Mouse (Mus musculus): ENCODE measurements around the gene Oasl1. TPM values are rescaled to one million over a fixed set of nuclear protein-coding genes. Genes with fewer than 3 reads are reported as not detected.

The Oasl1 gene
- polyA plus RNA-seq, 1 experiment from 2014 or later: 3.1 TPM

DNA sequence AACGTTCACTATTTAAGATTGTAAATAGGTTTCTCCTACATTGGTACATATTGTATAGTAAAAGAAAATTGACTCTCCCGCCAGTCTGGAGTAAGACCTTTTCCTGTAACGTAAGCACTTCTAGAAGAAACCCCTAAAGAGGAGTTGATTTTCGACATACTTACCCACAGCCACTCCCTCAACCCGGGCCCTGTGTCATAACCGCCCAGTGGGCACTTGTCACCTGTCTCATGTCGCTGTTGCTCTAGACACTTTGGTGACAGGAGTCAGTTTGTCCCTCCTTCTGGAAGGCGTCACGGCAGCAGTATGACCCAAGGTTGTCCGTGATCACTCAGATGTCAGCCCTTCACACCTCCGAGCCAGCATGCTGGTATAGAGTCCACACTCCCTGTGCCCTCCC is 40.0 kb upstream of the Oasl1 start:
- Histone ChIP-seq H3K9me3 (replicated peaks; ENCODE audit: low read length) (no peaks in the 10 kb centered on the region), H3K36me3 (ENCODE audit: insufficient read depth, low read length) (no peaks in the 10 kb centered on the region), H3K4me1 (replicated peaks; ENCODE audit: insufficient read depth, low read length) (no peaks in the 10 kb centered on the region), H3K27me3 (ENCODE audit: insufficient read depth, low read length) (no peaks in the 10 kb centered on the region), H3K4me2 (ENCODE audit: low read length) (no peak overlapping the region), H3K9ac (ENCODE audit: low read depth, low read length) (no peak overlapping the region), H3K27ac (no peak overlapping the region), H3K4me3 (replicated peaks; ENCODE audit: low read depth, low read length) (no peak overlapping the region)
- 69% methylated on average over 11 of the region's 11 CpGs for WGBS
- TF ChIP-seq CTCF (IDR thresholded peaks at IDR 0.05; ENCODE audit: low read depth): no peak
- ATAC-seq (replicated peaks; ENCODE audit: low FRiP score, low read depth) (no peak), DNase-seq (ENCODE audit: low spot score) (no peak)

DNA sequence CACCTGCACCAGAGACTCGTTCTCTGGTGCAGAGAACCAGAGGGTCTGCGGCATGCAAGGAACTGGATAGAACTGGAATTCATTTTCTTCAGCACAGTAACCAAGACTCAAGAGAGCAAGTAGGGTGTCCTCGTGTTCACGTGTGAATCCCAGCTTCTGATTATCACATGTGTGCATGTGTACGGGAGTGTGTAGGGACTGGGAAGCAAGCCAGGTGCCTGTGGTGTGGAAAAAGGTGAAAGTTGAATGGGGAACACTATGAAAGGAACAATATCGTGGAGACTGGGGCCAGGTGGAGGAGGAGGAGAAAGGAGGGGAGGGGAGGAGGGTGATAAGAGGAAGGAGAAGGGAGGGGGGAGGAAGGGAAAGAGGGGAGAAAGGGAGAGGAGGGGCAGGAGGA is 36.2 kb upstream of the Oasl1 start:
- ATAC-seq (replicated peaks; ENCODE audit: low FRiP score, low read depth) (no peak), DNase-seq (ENCODE audit: low spot score) (no peak)
- no peak overlapping the region for H3K4me3 ChIP-seq (replicated peaks; ENCODE audit: low read depth, low read length)
- no peaks in the 10 kb centered on the region for H3K27me3 ChIP-seq (ENCODE audit: insufficient read depth, low read length)
- H3K4me2 ChIP-seq (ENCODE audit: low read length): no peak overlapping the region
- 72% methylated on average over 6 of the region's 6 CpGs for WGBS
- no peak for TF ChIP-seq CTCF (IDR thresholded peaks at IDR 0.05; ENCODE audit: low read depth)
- no peaks in the 10 kb centered on the region for H3K9me3 ChIP-seq (replicated peaks; ENCODE audit: low read length)
- H3K36me3 ChIP-seq (ENCODE audit: insufficient read depth, low read length): no peaks in the 10 kb centered on the region
- no peaks in the 10 kb centered on the region for H3K4me1 ChIP-seq (replicated peaks; ENCODE audit: insufficient read depth, low read length)
- H3K9ac ChIP-seq (ENCODE audit: low read depth, low read length): no peak overlapping the region
- no peak overlapping the region for H3K27ac ChIP-seq

DNA sequence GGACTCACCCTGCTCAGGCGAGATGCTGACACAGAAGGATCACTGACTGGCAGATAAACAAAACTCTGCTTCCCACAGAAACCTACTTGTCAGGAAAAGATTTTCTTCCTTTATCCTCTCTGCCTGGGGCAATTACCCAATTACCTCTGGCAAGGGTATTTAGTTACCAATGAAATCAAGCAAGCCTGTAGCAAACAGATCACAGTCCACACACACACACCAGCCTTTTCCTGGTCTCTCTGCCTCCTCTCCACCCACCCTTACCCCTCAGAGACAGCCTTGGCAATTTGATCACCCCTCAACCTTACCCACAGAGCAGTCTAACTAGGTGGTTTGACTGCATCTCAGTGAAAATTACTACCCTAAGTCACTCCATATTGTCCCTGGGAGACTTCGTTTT is 34.0 kb upstream of the Oasl1 start:
- DNase-seq (ENCODE audit: low spot score) (no peak), ATAC-seq (replicated peaks; ENCODE audit: low FRiP score, low read depth) (no peak)
- no peak overlapping the region for H3K27ac ChIP-seq
- WGBS: 82% methylated on average over 2 of the region's 2 CpGs
- no peaks in the 10 kb centered on the region for H3K36me3 ChIP-seq (ENCODE audit: insufficient read depth, low read length)
- no peaks in the 10 kb centered on the region for H3K9me3 ChIP-seq (replicated peaks; ENCODE audit: low read length)
- H3K4me2 ChIP-seq (ENCODE audit: low read length): no peak overlapping the region
- no peak overlapping the region for H3K9ac ChIP-seq (ENCODE audit: low read depth, low read length)
- H3K4me1 ChIP-seq (replicated peaks; ENCODE audit: insufficient read depth, low read length): no peaks in the 10 kb centered on the region
- H3K27me3 ChIP-seq (ENCODE audit: insufficient read depth, low read length): no peaks in the 10 kb centered on the region
- no peak overlapping the region for H3K4me3 ChIP-seq (replicated peaks; ENCODE audit: low read depth, low read length)
- no peak for TF ChIP-seq CTCF (IDR thresholded peaks at IDR 0.05; ENCODE audit: low read depth)

DNA sequence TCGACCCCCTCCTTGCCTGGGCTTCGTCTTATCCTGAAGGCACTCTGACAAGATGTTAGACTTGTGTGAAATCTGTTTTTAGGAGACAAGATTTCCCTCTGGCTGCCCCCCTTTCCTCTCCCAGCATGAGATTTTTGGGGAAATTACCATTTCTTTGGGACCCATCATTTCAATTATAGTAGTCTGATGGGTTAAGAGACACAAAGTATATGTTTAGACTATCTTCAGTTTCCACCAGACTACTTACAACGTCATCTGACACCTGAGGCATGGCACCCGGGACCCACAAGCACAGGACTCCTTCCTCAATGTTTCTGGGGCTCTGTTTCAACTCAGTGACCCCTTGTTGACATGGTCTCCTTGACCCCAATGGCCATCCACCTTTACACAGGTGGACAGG is 27.5 kb upstream of the Oasl1 start:
- Histone ChIP-seq H3K36me3 (ENCODE audit: insufficient read depth, low read length) (no peaks in the 10 kb centered on the region), H3K9ac (ENCODE audit: low read depth, low read length) (no peak overlapping the region), H3K4me2 (ENCODE audit: low read length) (no peak overlapping the region), H3K4me1 (replicated peaks; ENCODE audit: insufficient read depth, low read length) (peaks cover 5% of the 10 kb centered on the region; the same call in 1 of the 2 replicates), H3K9me3 (replicated peaks; ENCODE audit: low read length) (no peaks in the 10 kb centered on the region), H3K4me3 (replicated peaks; ENCODE audit: low read depth, low read length) (no peak overlapping the region), H3K27me3 (ENCODE audit: insufficient read depth, low read length) (no peaks in the 10 kb centered on the region), H3K27ac (no peak overlapping the region)
- ATAC-seq (replicated peaks; ENCODE audit: low FRiP score, low read depth) (no peak), DNase-seq (ENCODE audit: low spot score) (no peak)
- TF ChIP-seq CTCF (IDR thresholded peaks at IDR 0.05; ENCODE audit: low read depth): no peak
- 77% methylated on average over 4 of the region's 4 CpGs for WGBS

DNA sequence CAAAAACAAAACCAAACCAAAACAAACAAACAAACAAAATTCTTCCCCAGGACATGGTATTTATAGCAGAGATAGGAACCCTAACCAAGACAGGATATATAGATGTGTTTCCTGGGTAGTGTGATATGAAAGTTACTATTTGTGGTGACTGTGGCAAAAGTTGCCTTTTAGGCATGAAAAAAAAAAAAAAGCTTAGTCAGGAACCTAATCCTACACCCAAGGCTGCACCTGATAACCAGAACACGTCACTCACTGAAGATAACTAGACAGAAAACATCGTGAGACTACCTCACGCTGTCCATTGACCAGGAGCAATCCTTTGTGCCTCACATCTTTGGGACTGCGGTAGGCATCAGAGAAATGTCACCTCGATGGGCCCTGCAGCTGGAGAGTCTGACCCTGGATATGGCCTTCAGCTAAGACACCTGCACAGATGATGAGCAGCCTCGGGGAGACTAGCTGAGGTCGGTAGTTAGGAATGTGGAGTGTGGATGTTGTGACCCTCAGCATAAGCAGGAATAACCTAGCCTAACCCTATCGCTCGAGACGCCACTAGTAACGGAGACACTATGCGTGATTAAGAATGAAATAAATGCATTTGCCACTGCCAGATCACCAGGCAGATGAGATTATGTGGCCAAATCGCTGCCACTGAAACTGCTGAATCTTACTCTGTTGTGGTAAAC is 26.2 kb upstream of the Oasl1 start, which contains the start of gene Oasl2:
Gene Oasl2 (plus strand): TSS at position 249 of the 686 bp plus-strand sequence.
- peaks cover 5% of the 10 kb centered on the region; the same call in 1 of the 2 replicates for H3K4me1 ChIP-seq (replicated peaks; ENCODE audit: insufficient read depth, low read length)
- peak within 1 kb of the TSS; percentile 78 for H3K27ac ChIP-seq
- 63% methylated on average over 13 of the region's 13 CpGs for WGBS
- no peak for TF ChIP-seq CTCF (IDR thresholded peaks at IDR 0.05; ENCODE audit: low read depth)
- ATAC-seq (replicated peaks; ENCODE audit: low FRiP score, low read depth) (no peak), DNase-seq (ENCODE audit: low spot score) (no peak)
- H3K9ac ChIP-seq (ENCODE audit: low read depth, low read length): peak within 1 kb of the TSS; percentile 32; the same call in 1 of the 2 replicates
- no peaks in the 10 kb centered on the region for H3K36me3 ChIP-seq (ENCODE audit: insufficient read depth, low read length)
- peak within 1 kb of the TSS; percentile 47 for H3K4me2 ChIP-seq (ENCODE audit: low read length)
- H3K4me3 ChIP-seq (replicated peaks; ENCODE audit: low read depth, low read length): peak within 1 kb of the TSS; percentile 33
- H3K9me3 ChIP-seq (replicated peaks; ENCODE audit: low read length): no peaks in the 10 kb centered on the region
- no peaks in the 10 kb centered on the region for H3K27me3 ChIP-seq (ENCODE audit: insufficient read depth, low read length)

DNA sequence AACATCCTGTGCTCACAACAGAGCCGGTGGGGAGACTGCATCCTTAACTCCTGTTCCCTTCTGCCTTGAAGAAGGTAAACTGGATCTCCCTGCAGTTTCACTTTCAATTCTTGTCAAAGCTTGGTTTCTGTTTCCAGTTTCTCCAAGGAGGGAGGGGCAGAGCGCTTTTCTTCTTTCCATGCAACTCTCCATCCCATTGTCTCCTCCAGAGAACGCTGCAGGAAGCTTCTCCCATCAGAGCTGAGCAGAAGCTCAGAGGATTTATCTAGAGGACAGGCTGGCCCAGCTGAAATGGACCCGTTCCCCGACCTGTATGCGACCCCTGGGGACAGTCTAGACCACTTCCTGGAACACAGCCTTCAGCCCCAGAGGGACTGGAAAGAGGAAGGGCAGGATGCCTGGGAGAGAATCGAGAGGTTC is 25.7 kb upstream of the Oasl1 start:
- WGBS: 10% methylated on average over 7 of the region's 7 CpGs
- DNase-seq (ENCODE audit: low spot score): peak; percentile 74
- no peak for TF ChIP-seq CTCF (IDR thresholded peaks at IDR 0.05; ENCODE audit: low read depth)

More for the DNA sequence above, 25.7 kb upstream of the Oasl1 start:
- peak overlapping the region; percentile 47 for H3K4me2 ChIP-seq (ENCODE audit: low read length)
- no peaks in the 10 kb centered on the region for H3K27me3 ChIP-seq (ENCODE audit: insufficient read depth, low read length)
- peak overlapping the region; percentile 33 for H3K4me3 ChIP-seq (replicated peaks; ENCODE audit: low read depth, low read length)
- peaks cover 5% of the 10 kb centered on the region; the same call in 1 of the 2 replicates for H3K4me1 ChIP-seq (replicated peaks; ENCODE audit: insufficient read depth, low read length)
- peak overlapping the region; percentile 32; the same call in 1 of the 2 replicates for H3K9ac ChIP-seq (ENCODE audit: low read depth, low read length)
- peak overlapping the region; percentile 78 for H3K27ac ChIP-seq
- no peaks in the 10 kb centered on the region for H3K9me3 ChIP-seq (replicated peaks; ENCODE audit: low read length)
- ATAC-seq (replicated peaks; ENCODE audit: low FRiP score, low read depth): no peak; the same call in 1 of the 2 replicates
- no peaks in the 10 kb centered on the region for H3K36me3 ChIP-seq (ENCODE audit: insufficient read depth, low read length)

All from kidney, postnatal 0 days (tissue).